Mouse (Mus musculus): Measurements from ENCODE around the gene Smad6. TPM values are rescaled to one million over a fixed set of nuclear protein-coding genes. Genes with fewer than 3 reads are reported as not detected.

The Smad6 gene
- polyA plus RNA-seq, 2 experiments = 1.8 to 3.9 TPM

DNA sequence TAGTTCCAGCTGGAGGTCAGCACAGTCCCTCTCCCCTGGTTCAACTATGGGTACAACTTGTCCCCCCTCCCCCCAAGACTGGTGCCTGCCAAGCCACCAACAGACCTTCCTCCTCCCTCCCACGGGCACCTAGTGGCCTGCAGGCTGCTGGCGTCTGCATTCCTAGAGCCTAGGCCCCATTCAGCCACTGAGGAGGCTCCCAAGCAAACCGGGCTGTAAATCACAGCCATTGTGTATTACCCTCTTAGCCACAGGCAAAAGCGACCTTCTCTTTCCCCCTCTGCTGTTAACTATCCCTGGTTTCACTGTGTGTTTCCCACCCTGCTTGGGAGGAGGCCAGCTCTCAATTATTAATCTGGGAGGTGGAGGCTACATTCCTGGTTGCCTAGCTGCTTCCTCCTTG lies 56.3 kb downstream of the Smad6 start:
- DNase-seq (ENCODE audit: low read depth in 3 of 3, low spot score in 3 of 3) = no peak
- H3K27me3 ChIP-seq (ENCODE audit: control insufficient read depth, insufficient read depth, low read length) = no peaks in the 10 kb centered on the region
- ATAC-seq (ENCODE audit: insufficient read depth) = no peak
- H3K36me3 ChIP-seq (replicated peaks; ENCODE audit: control insufficient read depth, insufficient read depth, low read depth) = no peaks in the 10 kb centered on the region
- no peak overlapping the region for H3K4me3 ChIP-seq (ENCODE audit: insufficient read depth in 1 of 2, low read depth in 2 of 2, low read length in 2 of 2)
- H3K27ac ChIP-seq = no peak overlapping the region
- H3K4me1 ChIP-seq (replicated peaks; ENCODE audit: control insufficient read depth in 2 of 2, insufficient read depth in 2 of 2, low read length in 1 of 2) = peaks cover 0 to 26% of the 10 kb centered on the region in 2 experiments; a peak in 2 of 4 replicates
- TF ChIP-seq EP300 (IDR thresholded peaks at IDR 0.05; ENCODE audit: low read depth) (no peak), CTCF (IDR thresholded peaks at IDR 0.05; ENCODE audit: low read depth) (no peak)
- 46% methylated on average over 4 of the region's 4 CpGs for WGBS (ENCODE audit: insufficient replicate concordance)
- no peaks in the 10 kb centered on the region for H3K9me3 ChIP-seq (ENCODE audit: control insufficient read depth, low read length)
- H3K4me2 ChIP-seq (ENCODE audit: low read depth) = no peak overlapping the region
- H3K9ac ChIP-seq (replicated peaks) = no peak overlapping the region

DNA sequence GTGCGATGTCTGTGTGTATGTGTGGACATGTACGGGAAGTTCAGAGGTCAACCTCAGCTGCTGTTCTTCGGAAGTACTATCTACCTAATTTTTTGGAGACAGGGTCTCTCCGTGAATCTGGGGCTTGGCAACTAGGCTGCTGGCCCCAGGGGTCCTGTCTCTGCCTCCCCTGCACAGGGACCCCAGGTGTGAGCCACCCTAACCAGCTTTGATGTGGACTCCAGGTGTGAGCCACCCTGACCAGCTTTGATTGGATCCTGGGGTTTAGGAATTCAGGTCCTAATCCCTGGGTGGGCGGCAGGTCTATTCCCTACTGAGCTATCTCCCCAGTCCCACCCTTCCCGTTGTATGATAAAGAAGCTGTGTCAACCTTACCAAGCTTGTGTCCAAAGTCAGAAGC lies 60.0 kb downstream of the Smad6 start:
- no peak overlapping the region for H3K9ac ChIP-seq (replicated peaks)
- ATAC-seq (ENCODE audit: insufficient read depth) (no peak), DNase-seq (ENCODE audit: low read depth in 3 of 3, low spot score in 3 of 3) (no peak)
- no peak overlapping the region for H3K4me3 ChIP-seq (ENCODE audit: insufficient read depth in 1 of 2, low read depth in 2 of 2, low read length in 2 of 2)
- no peak overlapping the region for H3K27ac ChIP-seq
- peaks cover 0 to 38% of the 10 kb centered on the region in 2 experiments; a peak in 2 of 4 replicates for H3K4me1 ChIP-seq (replicated peaks; ENCODE audit: control insufficient read depth in 2 of 2, insufficient read depth in 2 of 2, low read length in 1 of 2)
- H3K4me2 ChIP-seq (ENCODE audit: low read depth) = no peak overlapping the region
- no peak for TF ChIP-seq EP300 (IDR thresholded peaks at IDR 0.05; ENCODE audit: low read depth)
- no peak for TF ChIP-seq CTCF (IDR thresholded peaks at IDR 0.05; ENCODE audit: low read depth)
- H3K9me3 ChIP-seq (ENCODE audit: control insufficient read depth, low read length) = no peaks in the 10 kb centered on the region
- H3K27me3 ChIP-seq (ENCODE audit: control insufficient read depth, insufficient read depth, low read length) = no peaks in the 10 kb centered on the region
- WGBS (ENCODE audit: insufficient replicate concordance) = 70% methylated on average over 6 of the region's 6 CpGs
- no peaks in the 10 kb centered on the region for H3K36me3 ChIP-seq (replicated peaks; ENCODE audit: control insufficient read depth, insufficient read depth, low read depth)

DNA sequence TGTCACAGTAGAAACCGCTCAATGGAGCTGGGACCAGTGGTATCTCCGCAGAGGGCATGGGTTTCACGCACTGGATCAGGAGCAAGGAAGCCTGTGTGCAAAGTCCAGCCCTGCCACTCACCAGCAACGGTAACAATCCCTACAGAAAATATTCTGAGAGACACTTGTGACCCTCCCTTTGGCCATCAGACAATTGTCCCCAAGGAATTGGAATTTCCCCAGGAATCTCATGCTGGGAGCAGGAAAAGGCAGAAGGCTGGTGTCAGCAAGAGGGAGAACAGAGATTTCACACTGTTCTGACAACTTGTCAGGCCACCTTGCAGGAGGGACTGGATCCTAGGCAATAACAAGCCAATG lies 61.1 kb downstream of the Smad6 start:
- Histone ChIP-seq H3K27ac (no peak overlapping the region), H3K4me3 (ENCODE audit: insufficient read depth in 1 of 2, low read depth in 2 of 2, low read length in 2 of 2) (no peak overlapping the region), H3K9me3 (ENCODE audit: control insufficient read depth, low read length) (no peaks in the 10 kb centered on the region), H3K27me3 (ENCODE audit: control insufficient read depth, insufficient read depth, low read length) (no peaks in the 10 kb centered on the region), H3K4me1 (replicated peaks; ENCODE audit: control insufficient read depth in 2 of 2, insufficient read depth in 2 of 2, low read length in 1 of 2) (peaks cover 0 to 37% of the 10 kb centered on the region in 2 experiments; a peak in 2 of 4 replicates), H3K9ac (replicated peaks) (no peak overlapping the region), H3K36me3 (replicated peaks; ENCODE audit: control insufficient read depth, insufficient read depth, low read depth) (no peaks in the 10 kb centered on the region), H3K4me2 (ENCODE audit: low read depth) (no peak overlapping the region)
- no peak for TF ChIP-seq CTCF (IDR thresholded peaks at IDR 0.05; ENCODE audit: low read depth)
- TF ChIP-seq EP300 (IDR thresholded peaks at IDR 0.05; ENCODE audit: low read depth) = no peak
- 21% methylated on average over 4 of the region's 4 CpGs for WGBS (ENCODE audit: insufficient replicate concordance)
- DNase-seq (ENCODE audit: low read depth in 3 of 3, low spot score in 3 of 3) (no peak), ATAC-seq (ENCODE audit: insufficient read depth) (no peak)

GRCm38 (mm10) chr9:63959933-63960828 lies 61.7 kb downstream of the Smad6 start:
- Histone ChIP-seq H3K27me3 (ENCODE audit: control insufficient read depth, insufficient read depth, low read length) (no peaks in the 10 kb centered on the region), H3K27ac (no peak overlapping the region), H3K36me3 (replicated peaks; ENCODE audit: control insufficient read depth, insufficient read depth, low read depth) (no peaks in the 10 kb centered on the region), H3K4me3 (ENCODE audit: insufficient read depth in 1 of 2, low read depth in 2 of 2, low read length in 2 of 2) (no peak overlapping the region), H3K4me2 (ENCODE audit: low read depth) (no peak overlapping the region), H3K9ac (replicated peaks) (no peak overlapping the region), H3K4me1 (replicated peaks; ENCODE audit: control insufficient read depth in 2 of 2, insufficient read depth in 2 of 2, low read length in 1 of 2) (peaks cover 0 to 37% of the 10 kb centered on the region in 2 experiments; a peak in 2 of 4 replicates), H3K9me3 (ENCODE audit: control insufficient read depth, low read length) (no peaks in the 10 kb centered on the region)
- 12% methylated on average over 21 of the region's 21 CpGs for WGBS (ENCODE audit: insufficient replicate concordance)
- no peak for DNase-seq (ENCODE audit: low read depth in 3 of 3, low spot score in 3 of 3)
- no peak for ATAC-seq (ENCODE audit: insufficient read depth)
- TF ChIP-seq CTCF (IDR thresholded peaks at IDR 0.05; ENCODE audit: low read depth) (no peak), EP300 (IDR thresholded peaks at IDR 0.05; ENCODE audit: low read depth) (no peak)

- ATAC-seq (ENCODE audit: insufficient read depth) = no peak
- no peak overlapping the region for H3K4me3 ChIP-seq (ENCODE audit: insufficient read depth in 1 of 2, low read depth in 2 of 2, low read length in 2 of 2)
- no peaks in the 10 kb centered on the region for H3K27me3 ChIP-seq (ENCODE audit: control insufficient read depth, insufficient read depth, low read length)
- no peak overlapping the region for H3K9ac ChIP-seq (replicated peaks)
- DNase-seq (ENCODE audit: low read depth in 3 of 3, low spot score in 3 of 3) = no peak
- no peak for TF ChIP-seq EP300 (IDR thresholded peaks at IDR 0.05; ENCODE audit: low read depth)
- peak; percentile 70 for TF ChIP-seq CTCF (IDR thresholded peaks at IDR 0.05; ENCODE audit: low read depth)
- WGBS (ENCODE audit: insufficient replicate concordance) = 59% methylated on average over 17 of the region's 17 CpGs
- no peak overlapping the region for H3K27ac ChIP-seq
- no peaks in the 10 kb centered on the region for H3K9me3 ChIP-seq (ENCODE audit: control insufficient read depth, low read length)
- peaks cover 0 to 36% of the 10 kb centered on the region in 2 experiments; a peak in 2 of 4 replicates for H3K4me1 ChIP-seq (replicated peaks; ENCODE audit: control insufficient read depth in 2 of 2, insufficient read depth in 2 of 2, low read length in 1 of 2)
- no peaks in the 10 kb centered on the region for H3K36me3 ChIP-seq (replicated peaks; ENCODE audit: control insufficient read depth, insufficient read depth, low read depth)
- no peak overlapping the region for H3K4me2 ChIP-seq (ENCODE audit: low read depth)
Measured at GRCm38 (mm10) chr9:63959129-63959932, 62.5 kb downstream of the Smad6 start.
